Mouse (Mus musculus) megakaryocyte, embryonic 14.5 days (primary cell): ENCODE results near the gene Gm20388.

ENCODE experiments used
- FLI1 ChIP-seq: IDR thresholded peaks from 2 replicates; pipeline ENCODE4 v1.6.1; 2012; ENCODE audit warnings: low read length, inconsistent platforms, mixed read lengths
- GATA1 ChIP-seq: IDR thresholded peaks from 3 replicates; pipeline ENCODE4 v1.6.1; 2012; ENCODE audit warnings: mixed read lengths, low read length, inconsistent platforms, borderline replicate concordance

DNA sequence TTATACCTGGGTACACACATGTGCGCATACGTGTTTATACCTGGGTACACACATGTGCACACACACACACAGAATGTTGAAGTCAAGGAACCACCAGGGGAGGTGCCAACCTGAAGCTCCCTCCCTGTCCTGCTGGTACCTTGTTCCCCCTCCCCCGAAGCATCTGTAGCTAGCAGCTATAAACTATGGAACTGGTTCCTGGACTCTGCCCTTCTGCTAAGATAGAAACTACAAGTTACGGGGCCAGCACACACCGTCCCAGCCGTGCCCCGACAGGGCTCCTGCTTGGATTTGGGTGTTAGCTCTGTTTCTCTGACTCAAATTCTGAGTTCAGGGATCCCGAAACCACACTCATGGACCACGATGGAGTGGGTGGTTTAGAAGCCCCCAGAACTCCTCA, 2269.5 kb downstream of the Gm20388 start:
- TF ChIP-seq FLI1 = no peak
- no peak for TF ChIP-seq GATA1
